Mouse (Mus musculus) limb, embryonic 14.5 days (tissue): ENCODE data around the gene Pgrmc1. TPM values are rescaled to one million over a fixed set of nuclear protein-coding genes. Genes with fewer than 3 reads are reported as not detected.

Experiments used
- ATAC-seq: fragments of 200-750 bp; cut with Nextera tagmentation; 2 replicates; pipeline ENCODE4 v1.8.0; 2017; ENCODE audit warnings: low read depth, moderate number of reproducible peaks, moderate TSS enrichment; ENCODE audit not compliant: low FRiP score
- DNase-seq: peaks from one replicate; pipeline ENCODE4 v3.0.0-alpha.2; 2015; ENCODE audit warnings: low spot score
- H3K27ac ChIP-seq: fragments of 300-500 bp; sonication (generic); replicated peaks from 2 replicates; pipeline ENCODE4 v1.5.1; 2014; ENCODE audit warnings: low read depth, mild to moderate bottlenecking, low read length, moderate library complexity, mixed read lengths
- H3K27me3 ChIP-seq: fragments of 300-500 bp; sonication (generic); 2 replicates; pipeline ENCODE4 v1.6.1; 2014; ENCODE audit warnings: low read length, mixed read lengths; ENCODE audit not compliant: control insufficient read depth, insufficient read depth
- H3K36me3 ChIP-seq: fragments of 300-500 bp; sonication (generic); 2 replicates; pipeline ENCODE4 v1.6.1; 2014; ENCODE audit warnings: mild to moderate bottlenecking, low read length, moderate library complexity, mixed read lengths; ENCODE audit not compliant: control insufficient read depth, insufficient read depth
- H3K4me1 ChIP-seq: fragments of 300-500 bp; sonication (generic); 2 replicates; pipeline ENCODE4 v1.6.1; 2014; ENCODE audit warnings: antibody characterized with exemption, low read length, mixed read lengths; ENCODE audit not compliant: control insufficient read depth, insufficient read depth
- H3K4me2 ChIP-seq: fragments of 300-500 bp; sonication (generic); replicated peaks from 2 replicates; pipeline ENCODE4 v1.6.1; 2014; ENCODE audit warnings: low read depth, mild to moderate bottlenecking, low read length, moderate library complexity; ENCODE audit not compliant: severe bottlenecking
- H3K4me3 ChIP-seq: fragments of 300-500 bp; sonication (generic); replicated peaks from 2 replicates; pipeline ENCODE4 v1.5.1; 2014; ENCODE audit warnings: low read length
- H3K9ac ChIP-seq: fragments of 300-500 bp; sonication (generic); 2 replicates; pipeline ENCODE4 v1.6.1; 2014; ENCODE audit warnings: mild to moderate bottlenecking, low read depth, low read length, moderate library complexity; ENCODE audit not compliant: severe bottlenecking
- H3K9me3 ChIP-seq: fragments of 300-500 bp; sonication (generic); 2 replicates; pipeline ENCODE4 v1.6.1; 2016; ENCODE audit warnings: low read length; ENCODE audit not compliant: control insufficient read depth
- POLR2A ChIP-seq: fragments of 200-500 bp; IDR thresholded peaks from 2 replicates; pipeline ENCODE4 v1.8.0; 2012; ENCODE audit warnings: inconsistent platforms, mild to moderate bottlenecking, moderate library complexity, borderline replicate concordance; ENCODE audit not compliant: insufficient read depth, insufficient read length; ENCODE audit errors: extremely low read depth
- WGBS: fragments of 180-500 bp; shearing (Covaris S2); extraction: QIAGEN DNeasy Blood & Tissue Kit; methylation state at CpG from one replicate; pipeline ENCODE4 v1.1.7; 2014; 5-methylcytosine and 5-hydroxymethylcytosine counted together
- polyA plus RNA-seq, 2 experiments: library from polyadenylated mRNA; depleted of rRNA in 1 of 2; stranded (reverse) in 1 of 2; unstranded in 1 of 2; fragments of >200 nt; fragmentation: Nextera tagmentation in 1 of 2; extraction: Ambion mirVana in 1 of 2; gene quantifications; 2 replicates each; pipeline versions ENCODE4 v1.2.1 to v1.2.3; 2012 to 2014

The Pgrmc1 gene
- polyA plus RNA-seq, 2 experiments: 136 to 296 TPM

- Histone ChIP-seq H3K36me3 (peaks cover 28% of the 10 kb centered on the region), H3K27me3 (no peaks in the 10 kb centered on the region), H3K4me1 (no peaks in the 10 kb centered on the region), H3K4me3 (no peak overlapping the region), H3K4me2 (no peak overlapping the region), H3K9me3 (no peaks in the 10 kb centered on the region), H3K9ac (no peak overlapping the region), H3K27ac (no peak overlapping the region)
- no peak for ATAC-seq
- DNase-seq: no peak
- WGBS: 82% methylated on average over 4 of the region's 4 CpGs
- no peak for TF ChIP-seq POLR2A
These were observed 6.0 kb downstream of the Pgrmc1 start for GRCm38 (mm10) chrX:36604040-36604439.

GRCm38 (mm10) chrX:36609117-36609516 lies 11.1 kb downstream of the Pgrmc1 start:
- no peaks in the 10 kb centered on the region for H3K27me3 ChIP-seq
- H3K9me3 ChIP-seq: no peaks in the 10 kb centered on the region
- no peak for DNase-seq
- no peak for ATAC-seq
- H3K36me3 ChIP-seq: peaks cover 24% of the 10 kb centered on the region
- 70% methylated on average over 2 of the region's 2 CpGs for WGBS
- TF ChIP-seq POLR2A: no peak
- no peaks in the 10 kb centered on the region for H3K4me1 ChIP-seq
- H3K27ac ChIP-seq: no peak overlapping the region
- H3K4me3 ChIP-seq: no peak overlapping the region
- no peak overlapping the region for H3K4me2 ChIP-seq
- no peak overlapping the region for H3K9ac ChIP-seq

DNA sequence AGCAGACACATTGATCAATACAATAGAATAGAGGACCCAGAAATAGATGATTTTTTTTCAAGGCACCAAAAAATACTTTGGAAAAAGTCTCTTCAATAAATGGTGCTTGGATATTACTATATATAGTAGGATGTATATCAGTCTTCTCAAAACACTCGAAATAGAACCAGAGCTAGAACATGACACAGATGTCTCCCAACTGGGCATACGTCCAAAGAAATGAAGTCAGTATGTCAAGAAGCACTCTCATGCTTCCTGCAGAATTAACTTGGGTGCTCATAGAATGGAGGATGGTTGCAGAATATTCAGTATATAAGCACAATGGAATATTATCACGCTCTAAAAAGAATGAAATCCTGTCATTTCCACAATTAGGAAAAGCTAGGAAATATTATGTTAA lies 30.1 kb downstream of the Pgrmc1 start:
- Histone ChIP-seq H3K9ac (no peak overlapping the region), H3K27ac (no peak overlapping the region), H3K36me3 (no peaks in the 10 kb centered on the region), H3K4me2 (no peak overlapping the region), H3K27me3 (no peaks in the 10 kb centered on the region), H3K4me3 (no peak overlapping the region), H3K9me3 (no peaks in the 10 kb centered on the region), H3K4me1 (no peaks in the 10 kb centered on the region)
- WGBS: 78% methylated on average over 3 of the region's 3 CpGs
- ATAC-seq (no peak), DNase-seq (no peak)
- no peak for TF ChIP-seq POLR2A

GRCm38 (mm10) chrX:36630771-36631170 lies 32.8 kb downstream of the Pgrmc1 start:
- ATAC-seq (no peak), DNase-seq (no peak)
- TF ChIP-seq POLR2A: no peak
- Histone ChIP-seq H3K4me3 (no peak overlapping the region), H3K9ac (no peak overlapping the region), H3K4me2 (no peak overlapping the region), H3K27me3 (no peaks in the 10 kb centered on the region), H3K9me3 (no peaks in the 10 kb centered on the region), H3K27ac (no peak overlapping the region), H3K4me1 (no peaks in the 10 kb centered on the region), H3K36me3 (no peaks in the 10 kb centered on the region)
- WGBS: 4% methylated on average over 1 of the region's 1 CpGs

GRCm38 (mm10) chrX:36640046-36640445 lies 42.0 kb downstream of the Pgrmc1 start:
- H3K27me3 ChIP-seq: no peaks in the 10 kb centered on the region
- no peaks in the 10 kb centered on the region for H3K9me3 ChIP-seq
- no peak for DNase-seq
- H3K4me3 ChIP-seq: no peak overlapping the region
- no peak for ATAC-seq
- no peak for TF ChIP-seq POLR2A
- WGBS: 72% methylated on average over 6 of the region's 6 CpGs
- H3K27ac ChIP-seq: no peak overlapping the region
- no peaks in the 10 kb centered on the region for H3K36me3 ChIP-seq
- no peak overlapping the region for H3K9ac ChIP-seq
- H3K4me1 ChIP-seq: no peaks in the 10 kb centered on the region
- H3K4me2 ChIP-seq: no peak overlapping the region

- DNase-seq (peak; percentile 90), ATAC-seq (peak; percentile 95)
- Histone ChIP-seq H3K9ac (peak within 1 kb of the TSS; percentile 58), H3K4me1 (no peaks in the 10 kb centered on the region), H3K9me3 (no peaks in the 10 kb centered on the region), H3K27me3 (no peaks in the 10 kb centered on the region), H3K27ac (peak within 1 kb of the TSS; percentile 48; the same call in 1 of the 2 replicates), H3K4me3 (peak within 1 kb of the TSS; percentile 57), H3K4me2 (peak within 1 kb of the TSS; percentile 42), H3K36me3 (no peaks in the 10 kb centered on the region)
- TF ChIP-seq POLR2A: 0 out of 2 replicates have a peak, but pooled peaks have one; percentile 20
- WGBS: 22% methylated on average over 31 of the region's 60 CpGs
These were observed 46.9 kb downstream of the Pgrmc1 start, which contains the start of gene Akap17b for GRCm38 (mm10) chrX:36644657-36645551. Akap17b (minus strand) TSS chrX:36645395.

Other genes with a start within 250 kb of the Pgrmc1 start
- not detected in 2 replicates for gene Gm6268, start 196.9 kb upstream of the Pgrmc1 start, polyA plus RNA-seq (2012; rRNA removed)
- gene Gm6268, start 196.9 kb upstream of the Pgrmc1 start, polyA plus RNA-seq (2014; fragmentation: Nextera tagmentation; extraction: Ambion mirVana): not detected in 2 replicates
- gene Gm14569, start 106.4 kb upstream of the Pgrmc1 start, polyA plus RNA-seq (2012; rRNA removed): 0.04 TPM in 2 replicates
- gene Gm14569, start 106.4 kb upstream of the Pgrmc1 start, polyA plus RNA-seq (2014; fragmentation: Nextera tagmentation; extraction: Ambion mirVana): not detected in 2 replicates
- gene Akap17b, start 47.2 kb downstream of the Pgrmc1 start, polyA plus RNA-seq (2012; rRNA removed): 3.3 and 4.1 TPM in 2 replicates
- 4.4 and 4.5 TPM in 2 replicates for gene Akap17b, start 47.2 kb downstream of the Pgrmc1 start, polyA plus RNA-seq (2014; fragmentation: Nextera tagmentation; extraction: Ambion mirVana)
- 1.8 TPM in 2 replicates for gene Slc25a43, start 145.5 kb downstream of the Pgrmc1 start, polyA plus RNA-seq (2012; rRNA removed)
- 2.3 and 2.6 TPM in 2 replicates for gene Slc25a43, start 145.5 kb downstream of the Pgrmc1 start, polyA plus RNA-seq (2014; fragmentation: Nextera tagmentation; extraction: Ambion mirVana)
- 362 and 365 TPM in 2 replicates for gene Slc25a5, start 197.4 kb downstream of the Pgrmc1 start, polyA plus RNA-seq (2012; rRNA removed)
- gene Slc25a5, start 197.4 kb downstream of the Pgrmc1 start, polyA plus RNA-seq (2014; fragmentation: Nextera tagmentation; extraction: Ambion mirVana): 474 and 536 TPM in 2 replicates